Mouse (Mus musculus): ENCODE measurements around the gene Tbata. TPM values are rescaled to one million over a fixed set of nuclear protein-coding genes. Genes with fewer than 3 reads are reported as not detected.

Gene Tbata
- polyA plus RNA-seq, 1 experiment: 0.20 TPM

DNA sequence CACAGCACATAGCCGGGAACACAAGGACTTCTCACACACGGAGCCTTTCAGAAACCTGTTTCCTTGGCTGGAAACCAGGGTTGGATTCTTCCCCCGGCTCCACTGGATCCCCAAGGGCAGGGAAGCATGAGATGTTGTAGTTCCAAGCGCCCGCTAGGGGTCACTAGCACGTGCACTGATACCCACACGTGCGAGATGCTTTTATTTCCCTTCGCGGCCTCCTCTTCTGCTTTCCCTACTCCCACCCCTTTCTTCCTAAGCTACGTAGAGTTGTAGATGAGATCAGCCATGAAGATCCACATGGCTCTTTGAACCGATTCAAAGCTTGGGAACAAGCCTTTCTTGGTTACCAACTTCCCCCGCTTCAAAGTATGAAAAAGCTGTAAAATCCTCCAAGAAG, 40.0 kb downstream of the Tbata start:
- no peaks in the 10 kb centered on the region for H3K36me3 ChIP-seq (ENCODE audit: control insufficient read depth, insufficient read depth, low read length)
- no peaks in the 10 kb centered on the region for H3K4me1 ChIP-seq (ENCODE audit: control insufficient read depth, insufficient read depth, low read length)
- WGBS: 11% methylated on average over 13 of the region's 13 CpGs
- peak; percentile 45 for DNase-seq
- TF ChIP-seq CTCF (conservative IDR thresholded peaks at IDR 0.05; ENCODE audit: insufficient read depth, insufficient read length, low read depth, low read length) (peak; percentile 64), POLR2A (IDR thresholded peaks at IDR 0.05; ENCODE audit: low read depth, low read length) (no peak)
- H3K27me3 ChIP-seq (replicated peaks; ENCODE audit: control insufficient read depth, insufficient read depth, low read length): no peaks in the 10 kb centered on the region
- no peak overlapping the region for H3K4me3 ChIP-seq (ENCODE audit: insufficient read depth, low read depth, low read length)
- no peak overlapping the region for H3K27ac ChIP-seq (ENCODE audit: insufficient read depth, low read depth, low read length)

DNA sequence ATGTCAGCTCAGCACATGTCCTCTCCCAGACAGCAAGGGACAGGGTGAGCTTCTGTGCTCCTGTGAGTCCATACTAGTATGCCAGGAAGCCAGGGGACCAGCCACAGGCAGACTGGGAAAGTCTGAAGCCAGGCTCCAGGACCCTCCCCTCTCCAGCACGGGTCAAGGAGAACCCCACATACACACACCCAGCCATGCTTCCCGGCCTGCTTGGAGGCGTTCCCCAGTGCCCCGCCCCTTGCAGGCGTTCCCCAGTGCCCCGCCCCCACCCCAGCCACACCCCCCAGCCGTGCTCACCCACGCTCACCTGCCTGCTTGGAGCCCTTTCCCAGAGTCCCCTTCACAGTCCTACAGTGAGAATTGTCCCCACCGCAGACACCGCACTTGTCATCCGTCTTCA, 41.1 kb downstream of the Tbata start:
- no peaks in the 10 kb centered on the region for H3K27me3 ChIP-seq (replicated peaks; ENCODE audit: control insufficient read depth, insufficient read depth, low read length)
- H3K27ac ChIP-seq (ENCODE audit: insufficient read depth, low read depth, low read length): no peak overlapping the region
- H3K36me3 ChIP-seq (ENCODE audit: control insufficient read depth, insufficient read depth, low read length): no peaks in the 10 kb centered on the region
- no peaks in the 10 kb centered on the region for H3K4me1 ChIP-seq (ENCODE audit: control insufficient read depth, insufficient read depth, low read length)
- TF ChIP-seq CTCF (conservative IDR thresholded peaks at IDR 0.05; ENCODE audit: insufficient read depth, insufficient read length, low read depth, low read length) (no peak), POLR2A (IDR thresholded peaks at IDR 0.05; ENCODE audit: low read depth, low read length) (no peak)
- no peak for DNase-seq
- no peak overlapping the region for H3K4me3 ChIP-seq (ENCODE audit: insufficient read depth, low read depth, low read length)
- WGBS: 19% methylated on average over 11 of the region's 11 CpGs

DNA sequence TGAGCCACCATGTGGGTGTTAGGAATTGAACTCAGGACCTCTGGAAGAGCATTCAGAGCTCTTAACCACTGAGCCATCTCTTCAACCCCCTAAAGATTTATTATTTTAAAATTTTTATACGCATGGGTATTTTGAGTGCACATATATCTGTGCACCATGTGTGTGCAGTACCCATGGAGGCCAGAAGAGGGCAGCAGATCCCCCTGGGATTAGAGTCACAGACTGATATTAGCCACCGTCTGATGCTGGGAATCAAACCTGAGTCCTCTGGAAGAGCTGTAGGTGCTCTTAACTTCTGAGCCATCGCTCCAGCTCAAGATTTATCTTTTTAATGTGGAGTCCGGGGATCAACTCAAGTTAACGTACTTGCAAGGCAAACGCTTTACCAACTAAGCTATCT, 43.9 kb downstream of the Tbata start:
- no peaks in the 10 kb centered on the region for H3K27me3 ChIP-seq (replicated peaks; ENCODE audit: control insufficient read depth, insufficient read depth, low read length)
- DNase-seq: no peak
- 98% methylated on average over 6 of the region's 6 CpGs for WGBS
- TF ChIP-seq CTCF (conservative IDR thresholded peaks at IDR 0.05; ENCODE audit: insufficient read depth, insufficient read length, low read depth, low read length) (peak; percentile 30), POLR2A (IDR thresholded peaks at IDR 0.05; ENCODE audit: low read depth, low read length) (no peak)
- no peak overlapping the region for H3K4me3 ChIP-seq (ENCODE audit: insufficient read depth, low read depth, low read length)
- H3K36me3 ChIP-seq (ENCODE audit: control insufficient read depth, insufficient read depth, low read length): no peaks in the 10 kb centered on the region
- no peaks in the 10 kb centered on the region for H3K4me1 ChIP-seq (ENCODE audit: control insufficient read depth, insufficient read depth, low read length)
- H3K27ac ChIP-seq (ENCODE audit: insufficient read depth, low read depth, low read length): no peak overlapping the region

DNA sequence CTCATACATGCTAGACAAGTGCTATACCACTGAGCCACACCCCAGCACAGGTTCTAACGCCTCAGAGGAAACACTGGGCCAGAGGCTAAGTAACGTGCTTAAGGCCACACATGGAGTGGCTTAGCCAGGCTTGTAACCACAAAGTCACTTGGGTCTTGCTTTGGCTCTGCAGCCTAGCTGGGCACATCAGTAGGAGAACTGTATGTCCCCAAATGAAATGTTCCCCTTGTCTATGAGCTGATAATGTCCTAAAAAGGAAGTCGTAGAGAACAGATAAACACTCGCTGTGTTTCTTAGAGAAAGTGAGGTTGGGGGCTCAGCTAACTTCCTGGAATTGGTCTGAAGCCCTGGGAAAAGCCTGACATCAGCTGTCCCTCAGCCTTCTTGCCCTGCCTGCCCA, 44.4 kb downstream of the Tbata start:
- WGBS: 75% methylated on average over 4 of the region's 4 CpGs
- TF ChIP-seq POLR2A (IDR thresholded peaks at IDR 0.05; ENCODE audit: low read depth, low read length) (no peak), CTCF (conservative IDR thresholded peaks at IDR 0.05; ENCODE audit: insufficient read depth, insufficient read length, low read depth, low read length) (no peak)

DNA sequence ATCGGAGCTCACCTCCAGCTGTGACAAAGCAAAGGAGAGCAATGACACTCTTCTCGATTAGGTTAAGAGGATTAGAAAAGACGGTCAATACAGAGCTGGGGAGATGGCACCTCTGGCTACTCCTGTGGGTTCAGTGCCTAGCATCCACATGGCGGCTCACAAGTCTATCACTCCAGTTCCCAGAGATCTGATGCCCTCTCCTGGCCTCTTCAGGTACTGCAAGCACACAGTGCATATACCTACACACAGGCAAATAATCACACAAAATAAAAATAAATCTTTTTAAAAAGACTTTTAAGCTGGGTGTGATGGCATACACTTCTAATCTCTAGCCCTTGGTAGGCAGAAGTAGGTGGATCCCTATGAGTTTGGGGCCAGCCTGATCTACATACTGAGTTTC, 47.6 kb downstream of the Tbata start:
- H3K36me3 ChIP-seq (ENCODE audit: control insufficient read depth, insufficient read depth, low read length): no peaks in the 10 kb centered on the region
- no peak for DNase-seq
- over 99% methylated on average over 4 of the region's 4 CpGs for WGBS
- no peak overlapping the region for H3K27ac ChIP-seq (ENCODE audit: insufficient read depth, low read depth, low read length)
- no peaks in the 10 kb centered on the region for H3K4me1 ChIP-seq (ENCODE audit: control insufficient read depth, insufficient read depth, low read length)
- H3K4me3 ChIP-seq (ENCODE audit: insufficient read depth, low read depth, low read length): no peak overlapping the region
- H3K27me3 ChIP-seq (replicated peaks; ENCODE audit: control insufficient read depth, insufficient read depth, low read length): no peaks in the 10 kb centered on the region
- no peak for TF ChIP-seq CTCF (conservative IDR thresholded peaks at IDR 0.05; ENCODE audit: insufficient read depth, insufficient read length, low read depth, low read length)
- no peak for TF ChIP-seq POLR2A (IDR thresholded peaks at IDR 0.05; ENCODE audit: low read depth, low read length)

More for the DNA sequence above, 44.4 kb downstream of the Tbata start:
- Histone ChIP-seq H3K4me1 (ENCODE audit: control insufficient read depth, insufficient read depth, low read length) (no peaks in the 10 kb centered on the region), H3K27ac (ENCODE audit: insufficient read depth, low read depth, low read length) (no peak overlapping the region), H3K27me3 (replicated peaks; ENCODE audit: control insufficient read depth, insufficient read depth, low read length) (no peaks in the 10 kb centered on the region), H3K4me3 (ENCODE audit: insufficient read depth, low read depth, low read length) (no peak overlapping the region), H3K36me3 (ENCODE audit: control insufficient read depth, insufficient read depth, low read length) (no peaks in the 10 kb centered on the region)
- no peak for DNase-seq

DNA sequence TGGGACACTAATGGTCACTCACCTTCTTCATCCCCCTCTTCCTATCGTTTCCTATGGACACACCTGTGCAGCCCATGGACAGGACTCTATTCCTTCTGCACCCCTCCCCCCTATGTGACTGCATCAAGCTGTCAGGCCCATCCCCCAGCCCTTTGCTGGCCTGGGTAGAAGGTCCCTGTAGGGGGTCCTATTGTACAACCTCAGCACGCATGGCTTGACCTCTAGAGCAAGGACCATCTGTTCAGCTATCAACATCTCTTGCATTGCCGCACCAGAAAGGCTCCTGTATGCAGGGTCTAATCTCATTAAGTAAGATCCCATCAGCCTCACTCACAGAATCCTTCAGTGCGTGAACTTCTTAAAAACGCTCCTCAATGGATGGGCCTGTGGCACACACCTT, 53.9 kb downstream of the Tbata start:
- no peak for TF ChIP-seq CTCF (conservative IDR thresholded peaks at IDR 0.05; ENCODE audit: insufficient read depth, insufficient read length, low read depth, low read length)
- no peak for DNase-seq
- Histone ChIP-seq H3K4me3 (ENCODE audit: insufficient read depth, low read depth, low read length) (no peak overlapping the region), H3K4me1 (ENCODE audit: control insufficient read depth, insufficient read depth, low read length) (no peaks in the 10 kb centered on the region), H3K36me3 (ENCODE audit: control insufficient read depth, insufficient read depth, low read length) (no peaks in the 10 kb centered on the region), H3K27ac (ENCODE audit: insufficient read depth, low read depth, low read length) (no peak overlapping the region), H3K27me3 (replicated peaks; ENCODE audit: control insufficient read depth, insufficient read depth, low read length) (no peaks in the 10 kb centered on the region)
- WGBS: 84% methylated on average over 5 of the region's 5 CpGs

DNA sequence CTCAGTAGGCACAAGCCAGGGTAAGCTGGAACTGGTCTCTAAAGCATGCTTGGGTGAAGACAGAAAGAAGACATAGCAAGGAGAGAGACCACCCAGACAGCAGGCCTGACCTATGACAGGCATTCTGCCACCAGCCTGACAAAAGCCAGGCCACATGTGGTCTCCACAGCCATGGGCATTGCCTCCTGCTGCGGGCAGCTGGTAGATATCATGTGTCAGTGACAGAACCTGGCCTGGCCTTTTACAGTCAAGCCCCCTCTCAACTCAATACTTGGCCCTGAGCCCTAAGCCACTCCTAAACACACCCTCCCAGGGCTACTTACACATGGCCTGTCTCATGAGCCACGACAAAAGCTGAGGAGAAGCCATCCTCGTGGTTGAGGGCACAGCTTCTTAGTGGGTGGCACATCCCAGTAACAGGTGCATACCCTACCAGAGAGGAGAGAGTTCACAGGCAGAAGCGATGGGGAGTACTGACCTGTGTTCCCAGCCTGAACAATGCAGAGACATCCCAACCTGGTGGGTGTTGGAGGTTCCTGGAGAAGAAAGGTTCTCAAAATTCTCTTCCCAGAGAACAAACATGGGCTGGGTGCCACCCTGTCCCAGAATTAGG, 55.1 kb downstream of the Tbata start:
- 48% methylated on average over 4 of the region's 4 CpGs for WGBS
- H3K4me3 ChIP-seq (ENCODE audit: insufficient read depth, low read depth, low read length): no peak overlapping the region
- no peaks in the 10 kb centered on the region for H3K27me3 ChIP-seq (replicated peaks; ENCODE audit: control insufficient read depth, insufficient read depth, low read length)
- DNase-seq: no peak
- H3K36me3 ChIP-seq (ENCODE audit: control insufficient read depth, insufficient read depth, low read length): no peaks in the 10 kb centered on the region
- H3K27ac ChIP-seq (ENCODE audit: insufficient read depth, low read depth, low read length): no peak overlapping the region
- TF ChIP-seq POLR2A (IDR thresholded peaks at IDR 0.05; ENCODE audit: low read depth, low read length): no peak
- TF ChIP-seq CTCF (conservative IDR thresholded peaks at IDR 0.05; ENCODE audit: insufficient read depth, insufficient read length, low read depth, low read length): no peak
- H3K4me1 ChIP-seq (ENCODE audit: control insufficient read depth, insufficient read depth, low read length): no peaks in the 10 kb centered on the region
